Mouse (Mus musculus): Measurements from ENCODE around the gene Cdyl2.

- TF ChIP-seq CTCF (IDR thresholded peaks at IDR 0.05; ENCODE audit: low read depth): no peak
- TF ChIP-seq EP300 (optimal IDR thresholded peaks at IDR 0.05): no peak
Observed at GRCm38 (mm10) chr8:116590106-116590505, 142.7 kb downstream of the Cdyl2 start.

All from stomach, postnatal 0 days (tissue).